Mouse (Mus musculus): Measurements from ENCODE around the gene Eif1ax.

DNA sequence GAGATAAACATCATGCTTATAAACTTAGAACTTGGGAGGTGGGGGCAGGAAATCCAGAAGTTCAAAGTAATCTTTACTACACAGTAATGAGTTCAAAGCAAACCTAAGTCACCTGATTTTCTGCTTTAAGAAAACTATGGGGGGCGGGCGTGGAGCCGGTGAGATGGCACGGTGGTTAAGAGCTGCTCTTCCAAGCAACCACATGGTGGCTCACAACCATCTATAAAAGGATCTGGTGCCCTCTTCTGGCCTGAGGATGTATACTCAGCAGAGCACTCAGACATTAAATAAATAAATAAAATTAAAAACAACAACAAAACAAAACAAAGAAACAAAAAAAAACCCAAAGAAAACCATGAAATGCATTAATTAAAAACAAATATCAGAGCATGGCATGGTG, 37.3 kb downstream of the Eif1ax start:
- TF ChIP-seq POLR2A (IDR thresholded peaks at IDR 0.05; ENCODE audit: borderline replicate concordance, extremely low read depth, low read depth, low read length) (no peak), CTCF (IDR thresholded peaks at IDR 0.05; ENCODE audit: insufficient read depth, low read length) (no peak)

Data from lung, adult 2 months (tissue).